Mouse (Mus musculus) erythroblast, embryonic 14.5 days (primary cell): ENCODE measurements around the gene Itprid1. TPM values are rescaled to one million over a fixed set of nuclear protein-coding genes. Genes with fewer than 3 reads are reported as not detected.

ENCODE experiments used
- H3K27me3 ChIP-seq: 2 replicates; pipeline ENCODE4 v1.6.1; 2012; ENCODE audit warnings: inconsistent platforms; ENCODE audit not compliant: control insufficient read depth
- H3K36me3 ChIP-seq: 2 replicates; pipeline ENCODE4 v1.6.1; 2012; ENCODE audit warnings: mild to moderate bottlenecking, inconsistent platforms; ENCODE audit not compliant: control insufficient read depth
- H3K4me1 ChIP-seq: 2 replicates; pipeline ENCODE4 v1.6.1; 2012; ENCODE audit warnings: inconsistent platforms; ENCODE audit not compliant: control insufficient read depth
- H3K4me3 ChIP-seq: replicated peaks from 2 replicates; pipeline ENCODE3; 2012; ENCODE audit warnings: moderate library complexity, mild to moderate bottlenecking, inconsistent platforms
- H3K9me3 ChIP-seq: 2 replicates; pipeline ENCODE4 v1.6.1; 2012; ENCODE audit warnings: low read length, inconsistent platforms, mixed read lengths; ENCODE audit not compliant: control insufficient read depth
- GATA1 ChIP-seq: IDR thresholded peaks from 2 replicates; pipeline ENCODE4 v1.6.1; 2012; ENCODE audit warnings: low read length, inconsistent platforms, mixed read lengths
- TAL1 ChIP-seq: IDR thresholded peaks from 3 replicates; pipeline ENCODE4 v1.6.1; 2012; ENCODE audit warnings: low read length, inconsistent platforms, mixed read lengths
- polyA plus RNA-seq: library from polyadenylated mRNA; stranded (reverse); fragments of >175 nt; gene quantifications from 2 replicates; pipeline ENCODE4 v1.2.3, GENCODE M21; 2012

The Itprid1 gene
- polyA plus RNA-seq, 1 experiment = not detected

DNA sequence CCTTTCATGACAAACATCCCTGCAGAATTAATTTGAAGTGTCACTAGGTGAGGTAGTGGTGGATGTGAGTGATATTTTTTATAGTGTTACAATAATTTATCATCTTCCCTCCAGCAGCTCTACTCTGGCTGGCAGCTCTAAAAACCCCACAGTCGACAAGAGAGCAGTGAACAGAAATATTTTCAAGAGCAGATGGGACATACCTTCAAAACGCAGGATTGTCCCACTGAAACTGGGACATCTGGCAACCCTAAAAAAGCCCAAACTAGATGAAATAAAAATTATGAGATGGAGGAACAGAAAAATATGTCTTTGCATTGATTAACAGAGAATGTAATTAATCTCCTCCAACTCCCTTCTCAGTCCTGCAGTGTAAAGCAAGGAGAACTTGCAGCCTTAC, 30.2 kb upstream of the Itprid1 start:
- Histone ChIP-seq H3K27me3 (no peaks in the 10 kb centered on the region), H3K9me3 (no peaks in the 10 kb centered on the region), H3K36me3 (no peaks in the 10 kb centered on the region), H3K4me3 (no peak overlapping the region), H3K4me1 (no peaks in the 10 kb centered on the region)
- no peak for TF ChIP-seq TAL1
- TF ChIP-seq GATA1 = no peak

DNA sequence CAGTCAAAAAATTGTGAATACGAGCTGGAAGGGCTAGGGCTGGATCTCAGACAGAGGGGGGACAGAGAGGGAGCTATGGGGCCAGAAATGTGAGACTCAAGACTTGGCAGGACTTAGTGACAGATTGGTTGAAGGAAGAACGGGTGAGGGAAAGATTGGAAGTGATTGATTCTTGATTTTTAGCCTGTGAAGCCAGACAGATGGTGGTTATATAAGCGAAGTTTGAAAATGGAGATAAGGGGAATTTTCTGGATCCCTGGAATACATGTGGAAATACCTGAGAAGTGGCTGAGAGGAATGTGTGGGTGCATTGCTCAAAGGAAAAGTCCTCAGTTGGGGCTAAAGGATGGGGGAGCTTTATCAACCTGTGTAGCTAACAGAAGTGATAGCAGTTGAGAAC, 28.0 kb upstream of the Itprid1 start:
- TF ChIP-seq GATA1 (no peak), TAL1 (no peak)
- no peak overlapping the region for H3K4me3 ChIP-seq
- H3K9me3 ChIP-seq = no peaks in the 10 kb centered on the region
- no peaks in the 10 kb centered on the region for H3K4me1 ChIP-seq
- H3K36me3 ChIP-seq = no peaks in the 10 kb centered on the region
- H3K27me3 ChIP-seq = no peaks in the 10 kb centered on the region

GRCm38 (mm10) chr6:55811153-55811552, 25.5 kb upstream of the Itprid1 start:
- H3K36me3 ChIP-seq = no peaks in the 10 kb centered on the region
- TF ChIP-seq GATA1 (no peak), TAL1 (no peak)
- H3K4me3 ChIP-seq = no peak overlapping the region
- no peaks in the 10 kb centered on the region for H3K4me1 ChIP-seq
- H3K9me3 ChIP-seq = no peaks in the 10 kb centered on the region
- H3K27me3 ChIP-seq = no peaks in the 10 kb centered on the region

DNA sequence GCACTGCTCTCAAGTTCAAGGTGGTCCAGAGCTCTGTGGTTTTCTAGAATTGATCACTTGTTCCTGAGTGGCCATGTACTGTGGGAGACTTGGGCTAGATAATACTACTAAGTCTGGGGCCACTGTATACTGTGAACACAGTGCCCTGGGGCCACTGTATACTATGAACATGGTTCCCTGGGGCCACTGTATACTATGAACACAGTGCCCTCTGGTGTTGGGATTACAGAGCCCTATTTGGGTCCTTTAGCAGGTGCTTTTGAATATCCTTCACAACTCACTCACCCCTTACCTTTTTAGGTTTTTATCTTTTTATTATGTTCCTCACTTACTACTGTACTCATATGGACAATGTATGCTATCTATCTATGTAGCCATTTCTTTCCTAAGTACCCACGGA, 24.3 kb upstream of the Itprid1 start:
- Histone ChIP-seq H3K27me3 (no peaks in the 10 kb centered on the region), H3K36me3 (no peaks in the 10 kb centered on the region), H3K4me3 (no peak overlapping the region), H3K9me3 (no peaks in the 10 kb centered on the region), H3K4me1 (no peaks in the 10 kb centered on the region)
- TF ChIP-seq GATA1 = no peak
- no peak for TF ChIP-seq TAL1

DNA sequence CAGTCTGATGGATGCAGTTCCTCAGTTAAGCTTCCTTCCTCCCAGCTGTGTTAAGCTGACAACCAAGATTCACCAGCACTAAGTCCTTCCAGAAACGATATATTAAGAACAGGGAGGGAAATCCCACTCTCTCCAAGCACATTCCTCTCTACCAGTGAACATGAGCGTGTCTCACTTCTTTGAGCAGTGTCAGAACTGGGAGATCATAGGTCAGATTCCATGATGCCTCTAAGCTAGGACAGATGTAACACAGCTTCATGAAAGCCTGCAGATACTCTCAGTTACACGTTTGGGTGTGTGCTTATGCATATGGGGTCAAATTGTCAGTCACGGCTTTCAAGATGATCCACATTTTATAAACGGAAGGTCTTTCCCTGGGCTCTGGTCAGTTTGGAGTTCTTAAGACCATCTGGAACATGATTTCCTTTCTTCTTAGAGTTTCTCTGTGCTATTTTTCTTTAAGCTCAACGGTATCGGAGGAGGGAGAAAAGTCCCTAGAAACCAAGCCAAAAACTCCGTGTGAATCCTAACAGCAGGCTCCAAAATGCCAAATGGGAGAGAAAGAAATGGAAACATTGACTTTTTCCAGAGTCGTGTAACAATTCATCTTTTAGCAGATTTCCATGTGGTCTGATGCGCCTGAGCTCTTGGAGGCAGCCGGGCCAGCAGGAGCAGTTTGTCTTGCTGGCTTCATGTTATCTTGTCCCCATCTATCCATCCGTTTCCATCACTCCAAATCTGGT, 22.3 kb upstream of the Itprid1 start:
- TF ChIP-seq GATA1 (no peak), TAL1 (no peak)
- Histone ChIP-seq H3K27me3 (no peaks in the 10 kb centered on the region), H3K36me3 (no peaks in the 10 kb centered on the region), H3K4me1 (no peaks in the 10 kb centered on the region), H3K9me3 (no peaks in the 10 kb centered on the region), H3K4me3 (no peak overlapping the region)

GRCm38 (mm10) chr6:55816911-55817310, 19.8 kb upstream of the Itprid1 start:
- no peaks in the 10 kb centered on the region for H3K27me3 ChIP-seq
- no peaks in the 10 kb centered on the region for H3K4me1 ChIP-seq
- no peaks in the 10 kb centered on the region for H3K36me3 ChIP-seq
- TF ChIP-seq TAL1 = no peak
- TF ChIP-seq GATA1 = no peak
- H3K9me3 ChIP-seq = no peaks in the 10 kb centered on the region
- no peak overlapping the region for H3K4me3 ChIP-seq

GRCm38 (mm10) chr6:55829722-55830121, 7.0 kb upstream of the Itprid1 start:
- Histone ChIP-seq H3K4me3 (no peak overlapping the region), H3K4me1 (no peaks in the 10 kb centered on the region), H3K27me3 (no peaks in the 10 kb centered on the region), H3K36me3 (no peaks in the 10 kb centered on the region), H3K9me3 (no peaks in the 10 kb centered on the region)
- no peak for TF ChIP-seq TAL1
- no peak for TF ChIP-seq GATA1

DNA sequence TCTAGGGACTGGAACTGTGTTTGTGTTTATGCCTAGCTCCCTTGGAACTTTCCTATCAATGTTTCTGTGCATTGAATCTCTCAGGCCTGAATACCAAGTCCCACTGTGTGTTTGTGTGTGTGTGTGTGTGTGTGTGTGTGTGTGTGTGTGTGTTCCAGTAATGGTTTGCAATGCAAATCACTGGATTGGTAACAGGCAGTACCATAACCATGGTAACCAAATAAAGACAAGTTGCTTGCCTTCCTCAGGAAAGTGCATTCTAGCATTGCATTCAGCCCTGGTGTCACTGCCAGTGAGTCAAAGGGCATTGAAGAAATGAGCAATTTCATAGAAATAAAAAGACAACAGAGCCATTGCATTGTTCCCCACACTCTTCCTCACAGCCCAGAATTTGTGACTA, 15.9 kb downstream of the Itprid1 start:
- H3K4me1 ChIP-seq = no peaks in the 10 kb centered on the region
- TF ChIP-seq TAL1 (no peak), GATA1 (no peak)
- no peak overlapping the region for H3K4me3 ChIP-seq
- no peaks in the 10 kb centered on the region for H3K36me3 ChIP-seq
- no peaks in the 10 kb centered on the region for H3K9me3 ChIP-seq
- H3K27me3 ChIP-seq = no peaks in the 10 kb centered on the region

DNA sequence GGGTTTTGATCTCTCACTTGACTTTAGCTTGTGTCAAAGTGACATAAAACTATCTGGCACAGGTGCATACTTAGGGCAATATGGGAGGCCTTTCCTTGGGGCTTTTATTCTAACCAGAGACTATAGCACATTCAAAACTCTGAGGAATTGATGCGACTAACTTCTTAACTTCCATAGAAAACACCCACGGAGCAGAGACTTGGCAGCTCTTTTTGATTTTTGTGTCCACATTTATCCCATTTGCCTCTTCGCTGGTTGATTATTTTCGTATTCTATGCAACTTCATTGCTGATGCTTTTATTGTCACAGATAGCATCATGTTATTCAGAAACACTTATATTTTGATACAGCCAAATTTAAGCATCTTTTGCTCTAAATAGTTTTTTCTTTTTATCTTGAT, 19.4 kb downstream of the Itprid1 start:
- no peaks in the 10 kb centered on the region for H3K36me3 ChIP-seq
- H3K9me3 ChIP-seq = no peaks in the 10 kb centered on the region
- H3K4me1 ChIP-seq = no peaks in the 10 kb centered on the region
- H3K4me3 ChIP-seq = no peak overlapping the region
- no peak for TF ChIP-seq TAL1
- H3K27me3 ChIP-seq = no peaks in the 10 kb centered on the region

DNA sequence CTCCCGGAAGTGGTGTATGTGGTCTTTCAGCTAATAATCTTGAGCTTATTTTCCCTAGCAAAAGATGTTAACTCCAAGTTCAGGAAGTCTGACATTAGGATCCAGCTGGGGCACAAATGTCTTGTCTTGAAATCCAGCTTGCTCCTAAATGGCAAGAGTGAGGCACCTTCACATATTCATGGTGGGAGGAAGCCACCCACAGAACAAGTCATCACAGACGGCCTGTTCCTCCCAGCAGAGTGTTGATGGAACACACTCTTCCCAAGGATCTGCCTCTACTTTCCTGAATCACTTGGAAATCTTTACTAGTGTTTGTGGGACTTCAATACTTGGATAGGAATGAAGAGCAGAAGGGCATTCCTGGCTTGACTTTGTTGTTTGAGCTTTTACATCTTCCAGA, 28.5 kb downstream of the Itprid1 start:
- Histone ChIP-seq H3K36me3 (no peaks in the 10 kb centered on the region), H3K4me3 (no peak overlapping the region), H3K27me3 (no peaks in the 10 kb centered on the region), H3K4me1 (no peaks in the 10 kb centered on the region), H3K9me3 (no peaks in the 10 kb centered on the region)
- no peak for TF ChIP-seq TAL1
- TF ChIP-seq GATA1 = no peak
